Mouse (Mus musculus) limb, embryonic 14.5 days (tissue): ENCODE data around the gene Mrtfa. TPM values are rescaled to one million over a fixed set of nuclear protein-coding genes. Genes with fewer than 3 reads are reported as not detected.

ENCODE experiments used
- ATAC-seq: fragments of 200-750 bp; cut with Nextera tagmentation; 2 replicates; pipeline ENCODE4 v1.8.0; 2017; ENCODE audit warnings: low read depth, moderate number of reproducible peaks, moderate TSS enrichment; ENCODE audit not compliant: low FRiP score
- DNase-seq: peaks from one replicate; pipeline ENCODE4 v3.0.0-alpha.2; 2015; ENCODE audit warnings: low spot score
- H3K27ac ChIP-seq: fragments of 300-500 bp; sonication (generic); replicated peaks from 2 replicates; pipeline ENCODE4 v1.5.1; 2014; ENCODE audit warnings: low read depth, mild to moderate bottlenecking, low read length, moderate library complexity, mixed read lengths
- H3K27me3 ChIP-seq: fragments of 300-500 bp; sonication (generic); 2 replicates; pipeline ENCODE4 v1.6.1; 2014; ENCODE audit warnings: low read length, mixed read lengths; ENCODE audit not compliant: control insufficient read depth, insufficient read depth
- H3K36me3 ChIP-seq: fragments of 300-500 bp; sonication (generic); 2 replicates; pipeline ENCODE4 v1.6.1; 2014; ENCODE audit warnings: mild to moderate bottlenecking, low read length, moderate library complexity, mixed read lengths; ENCODE audit not compliant: control insufficient read depth, insufficient read depth
- H3K4me1 ChIP-seq: fragments of 300-500 bp; sonication (generic); 2 replicates; pipeline ENCODE4 v1.6.1; 2014; ENCODE audit warnings: antibody characterized with exemption, low read length, mixed read lengths; ENCODE audit not compliant: control insufficient read depth, insufficient read depth
- H3K4me2 ChIP-seq: fragments of 300-500 bp; sonication (generic); replicated peaks from 2 replicates; pipeline ENCODE4 v1.6.1; 2014; ENCODE audit warnings: low read depth, mild to moderate bottlenecking, low read length, moderate library complexity; ENCODE audit not compliant: severe bottlenecking
- H3K4me3 ChIP-seq: fragments of 300-500 bp; sonication (generic); replicated peaks from 2 replicates; pipeline ENCODE4 v1.5.1; 2014; ENCODE audit warnings: low read length
- H3K9ac ChIP-seq: fragments of 300-500 bp; sonication (generic); 2 replicates; pipeline ENCODE4 v1.6.1; 2014; ENCODE audit warnings: mild to moderate bottlenecking, low read depth, low read length, moderate library complexity; ENCODE audit not compliant: severe bottlenecking
- H3K9me3 ChIP-seq: fragments of 300-500 bp; sonication (generic); 2 replicates; pipeline ENCODE4 v1.6.1; 2016; ENCODE audit warnings: low read length; ENCODE audit not compliant: control insufficient read depth
- POLR2A ChIP-seq: fragments of 200-500 bp; IDR thresholded peaks from 2 replicates; pipeline ENCODE4 v1.8.0; 2012; ENCODE audit warnings: inconsistent platforms, mild to moderate bottlenecking, moderate library complexity, borderline replicate concordance; ENCODE audit not compliant: insufficient read depth, insufficient read length; ENCODE audit errors: extremely low read depth
- WGBS: fragments of 180-500 bp; shearing (Covaris S2); extraction: QIAGEN DNeasy Blood & Tissue Kit; methylation state at CpG from one replicate; pipeline ENCODE4 v1.1.7; 2014; 5-methylcytosine and 5-hydroxymethylcytosine counted together
- polyA plus RNA-seq, 2 experiments: library from polyadenylated mRNA; depleted of rRNA in 1 of 2; stranded (reverse) in 1 of 2; unstranded in 1 of 2; fragments of >200 nt; fragmentation: Nextera tagmentation in 1 of 2; extraction: Ambion mirVana in 1 of 2; gene quantifications; 2 replicates each; pipeline versions ENCODE4 v1.2.1 to v1.2.3; 2012 to 2014

Mrtfa gene
- polyA plus RNA-seq, 2 experiments = 25.2 to 29.8 TPM

GRCm38 (mm10) chr15:81191303-81191702 lies 746 bp upstream of the Mrtfa start:
- peak overlapping the region; percentile 96 for H3K4me3 ChIP-seq
- peak overlapping the region; percentile 62 for H3K4me2 ChIP-seq
- H3K4me1 ChIP-seq = peaks cover 19% of the 10 kb centered on the region
- WGBS = 24% methylated on average over 9 of the region's 9 CpGs
- no peaks in the 10 kb centered on the region for H3K9me3 ChIP-seq
- TF ChIP-seq POLR2A = no peak
- peak overlapping the region; percentile 53; the same call in 1 of the 2 replicates for H3K27ac ChIP-seq
- peak overlapping the region; percentile 52 for H3K9ac ChIP-seq
- peak; percentile 21 for DNase-seq
- no peaks in the 10 kb centered on the region for H3K27me3 ChIP-seq
- H3K36me3 ChIP-seq = no peaks in the 10 kb centered on the region
- ATAC-seq = no peak

- TF ChIP-seq POLR2A = no peak
- WGBS = under 1% methylated on average over 37 of the region's 46 CpGs
- ATAC-seq (peak; percentile 33), DNase-seq (peak; percentile 43)
- Histone ChIP-seq H3K27ac (peak overlapping the region; percentile 28; the same call in 1 of the 2 replicates), H3K9ac (peak overlapping the region; percentile 80), H3K4me1 (peaks cover 19% of the 10 kb centered on the region), H3K4me3 (peak overlapping the region; percentile 96), H3K27me3 (no peaks in the 10 kb centered on the region), H3K36me3 (no peaks in the 10 kb centered on the region), H3K4me2 (peak overlapping the region; percentile 80), H3K9me3 (no peaks in the 10 kb centered on the region)
These were observed 437 bp downstream of the Mrtfa start for GRCm38 (mm10) chr15:81190011-81190629.

GRCm38 (mm10) chr15:81189061-81189460 lies 1.5 kb downstream of the Mrtfa start:
- H3K27me3 ChIP-seq = no peaks in the 10 kb centered on the region
- no peaks in the 10 kb centered on the region for H3K36me3 ChIP-seq
- H3K4me1 ChIP-seq = peaks cover 19% of the 10 kb centered on the region
- no peak for DNase-seq
- H3K9ac ChIP-seq = no peak overlapping the region
- peak overlapping the region; percentile 96; the same call in 1 of the 2 replicates for H3K4me3 ChIP-seq
- no peaks in the 10 kb centered on the region for H3K9me3 ChIP-seq
- no peak for ATAC-seq
- TF ChIP-seq POLR2A = no peak
- 84% methylated on average over 2 of the region's 2 CpGs for WGBS
- H3K27ac ChIP-seq = no peak overlapping the region
- peak overlapping the region; percentile 80 for H3K4me2 ChIP-seq

- 88% methylated on average over 1 of the region's 1 CpGs for WGBS
- ATAC-seq = no peak
- no peak for TF ChIP-seq POLR2A
These were observed 5.6 kb downstream of the Mrtfa start for GRCm38 (mm10) chr15:81184913-81185312.

GRCm38 (mm10) chr15:81181233-81181632 lies 9.3 kb downstream of the Mrtfa start:
- no peak overlapping the region for H3K9ac ChIP-seq
- no peaks in the 10 kb centered on the region for H3K27me3 ChIP-seq
- H3K9me3 ChIP-seq = no peaks in the 10 kb centered on the region
- no peak overlapping the region for H3K4me2 ChIP-seq
- DNase-seq = no peak
- no peak for TF ChIP-seq POLR2A
- H3K36me3 ChIP-seq = no peaks in the 10 kb centered on the region
- H3K27ac ChIP-seq = no peak overlapping the region
- H3K4me1 ChIP-seq = peaks cover 7% of the 10 kb centered on the region; the same call in 1 of the 2 replicates
- no peak for ATAC-seq
- H3K4me3 ChIP-seq = no peak overlapping the region
- WGBS = 63% methylated on average over 2 of the region's 2 CpGs

More at GRCm38 (mm10) chr15:81184913-81185312, 5.6 kb downstream of the Mrtfa start:
- H3K4me1 ChIP-seq = peaks cover 12% of the 10 kb centered on the region
- DNase-seq = no peak
- H3K4me3 ChIP-seq = no peak overlapping the region
- no peaks in the 10 kb centered on the region for H3K36me3 ChIP-seq
- no peaks in the 10 kb centered on the region for H3K27me3 ChIP-seq
- H3K4me2 ChIP-seq = no peak overlapping the region
- no peak overlapping the region for H3K9ac ChIP-seq
- no peak overlapping the region for H3K27ac ChIP-seq
- no peaks in the 10 kb centered on the region for H3K9me3 ChIP-seq
